Mouse (Mus musculus): ENCODE measurements at regions not wholly inside any gene's neighbourhood (a gene's known extent, or its start where the extent isn't known, plus 50 kb on each side); places are given as distances from the start of the nearest gene placed in this dataset.

DNA sequence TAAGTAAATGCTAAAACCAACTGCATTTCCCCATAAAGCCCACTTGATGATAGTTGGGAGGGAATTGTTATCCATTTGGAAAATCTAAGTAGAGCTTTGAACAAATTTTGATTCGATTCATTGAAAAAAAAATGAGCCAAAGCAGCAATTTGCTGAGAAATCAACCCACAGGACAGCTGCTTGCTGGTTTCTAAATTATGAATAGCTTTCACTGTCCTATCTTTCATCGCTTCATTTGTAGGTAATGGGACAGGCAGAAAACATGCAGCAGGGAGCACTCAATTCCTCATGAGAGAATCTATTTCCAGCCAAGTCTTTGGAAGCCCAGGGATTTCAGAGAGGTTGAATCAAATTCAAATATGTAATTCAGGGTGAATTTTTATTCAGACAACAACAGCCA, 161.5 kb downstream of the Gm11077 start:
- Histone ChIP-seq H3K9me3 (ENCODE audit: control insufficient read depth, low read depth, low read length) (no peaks in the 10 kb centered on the region), H3K4me1 (ENCODE audit: control insufficient read depth, insufficient read depth, low read length) (no peaks in the 10 kb centered on the region), H3K27ac (ENCODE audit: low read length) (no peak overlapping the region), H3K4me3 (ENCODE audit: low read depth, low read length) (no peak overlapping the region), H3K4me2 (replicated peaks; ENCODE audit: low read depth, low read length) (no peak overlapping the region), H3K36me3 (ENCODE audit: control insufficient read depth, insufficient read depth, low read length) (no peaks in the 10 kb centered on the region), H3K27me3 (ENCODE audit: control insufficient read depth, insufficient read depth, low read length) (no peaks in the 10 kb centered on the region), H3K9ac (replicated peaks; ENCODE audit: low read depth, low read length) (no peak overlapping the region)
- 84% methylated on average over 2 of the region's 2 CpGs for WGBS
- ATAC-seq (ENCODE audit: insufficient number of reproducible peaks, insufficient read depth, low FRiP score, low read depth): no peak

DNA sequence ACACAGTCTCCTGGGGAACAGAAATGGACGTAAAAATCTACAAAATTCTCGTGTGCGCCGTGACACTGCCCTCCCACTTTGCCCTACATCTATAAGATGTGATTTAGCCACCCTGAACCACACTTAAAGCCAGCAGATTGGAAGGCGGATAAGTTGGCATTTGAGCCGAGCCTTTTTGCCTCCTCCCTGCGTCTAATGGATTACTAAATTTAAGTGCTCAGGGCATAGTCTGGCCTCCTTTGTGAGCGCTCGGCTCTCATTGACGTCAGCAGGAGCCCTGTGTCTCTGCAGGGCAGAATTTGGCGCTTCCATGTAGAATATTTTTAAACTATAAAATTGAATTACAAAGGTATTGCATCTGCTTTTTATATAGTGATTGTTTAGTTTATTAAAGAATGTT, 165.4 kb downstream of the Gm11077 start:
- H3K27ac ChIP-seq (ENCODE audit: low read length): no peak overlapping the region
- H3K4me3 ChIP-seq (ENCODE audit: low read depth, low read length): no peak overlapping the region
- no peaks in the 10 kb centered on the region for H3K36me3 ChIP-seq (ENCODE audit: control insufficient read depth, insufficient read depth, low read length)
- no peaks in the 10 kb centered on the region for H3K27me3 ChIP-seq (ENCODE audit: control insufficient read depth, insufficient read depth, low read length)
- no peak overlapping the region for H3K9ac ChIP-seq (replicated peaks; ENCODE audit: low read depth, low read length)
- ATAC-seq (ENCODE audit: insufficient number of reproducible peaks, insufficient read depth, low FRiP score, low read depth): no peak
- no peaks in the 10 kb centered on the region for H3K9me3 ChIP-seq (ENCODE audit: control insufficient read depth, low read depth, low read length)
- 49% methylated on average over 11 of the region's 11 CpGs for WGBS
- H3K4me1 ChIP-seq (ENCODE audit: control insufficient read depth, insufficient read depth, low read length): no peaks in the 10 kb centered on the region
- H3K4me2 ChIP-seq (replicated peaks; ENCODE audit: low read depth, low read length): no peak overlapping the region

DNA sequence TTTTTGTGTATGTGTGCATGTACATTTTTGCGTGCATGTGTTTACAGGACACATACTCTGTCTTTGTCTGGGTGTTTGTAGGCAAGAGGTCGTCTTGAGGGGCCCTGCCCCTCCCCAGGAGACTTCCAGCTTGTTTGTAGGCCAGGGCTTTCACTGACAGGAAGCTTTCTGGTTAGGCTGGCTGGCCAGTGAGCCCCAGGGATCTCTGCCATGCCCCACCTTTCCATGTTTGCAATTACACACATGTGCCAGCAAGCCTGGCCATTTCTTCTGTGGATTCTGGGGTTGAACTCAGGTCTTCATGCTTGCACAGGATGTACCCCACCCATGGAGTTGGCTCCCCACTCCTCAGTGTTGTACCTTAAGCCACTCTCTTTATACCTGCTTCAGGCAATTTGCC, 166.4 kb downstream of the Gm11077 start:
- no peak overlapping the region for H3K4me2 ChIP-seq (replicated peaks; ENCODE audit: low read depth, low read length)
- H3K36me3 ChIP-seq (ENCODE audit: control insufficient read depth, insufficient read depth, low read length): no peaks in the 10 kb centered on the region
- 42% methylated on average over 2 of the region's 2 CpGs for WGBS
- H3K4me1 ChIP-seq (ENCODE audit: control insufficient read depth, insufficient read depth, low read length): no peaks in the 10 kb centered on the region
- H3K27me3 ChIP-seq (ENCODE audit: control insufficient read depth, insufficient read depth, low read length): no peaks in the 10 kb centered on the region
- no peak overlapping the region for H3K9ac ChIP-seq (replicated peaks; ENCODE audit: low read depth, low read length)
- no peaks in the 10 kb centered on the region for H3K9me3 ChIP-seq (ENCODE audit: control insufficient read depth, low read depth, low read length)
- no peak overlapping the region for H3K27ac ChIP-seq (ENCODE audit: low read length)
- no peak for ATAC-seq (ENCODE audit: insufficient number of reproducible peaks, insufficient read depth, low FRiP score, low read depth)
- no peak overlapping the region for H3K4me3 ChIP-seq (ENCODE audit: low read depth, low read length)

DNA sequence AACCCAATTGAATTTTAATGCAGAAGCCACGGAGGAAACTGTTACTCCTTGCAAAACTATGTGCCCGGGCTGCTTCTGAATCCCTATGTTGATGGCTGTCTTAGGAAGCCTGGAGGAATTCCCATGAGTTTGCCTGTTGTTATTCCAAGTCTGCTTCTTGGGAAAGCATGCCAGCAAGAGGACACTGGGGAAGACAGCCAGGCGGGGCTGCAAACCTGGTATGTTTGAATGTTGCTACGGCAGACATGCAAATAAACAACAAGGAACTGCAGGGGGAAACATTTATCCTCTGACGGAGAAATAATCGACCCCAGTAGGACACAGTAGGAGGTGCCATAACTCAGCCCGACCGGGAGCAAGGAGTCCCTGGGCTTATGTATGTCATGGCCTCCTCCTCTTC, 168.0 kb downstream of the Gm11077 start:
- no peak overlapping the region for H3K4me3 ChIP-seq (ENCODE audit: low read depth, low read length)
- H3K27me3 ChIP-seq (ENCODE audit: control insufficient read depth, insufficient read depth, low read length): no peaks in the 10 kb centered on the region
- H3K9ac ChIP-seq (replicated peaks; ENCODE audit: low read depth, low read length): no peak overlapping the region
- no peak overlapping the region for H3K4me2 ChIP-seq (replicated peaks; ENCODE audit: low read depth, low read length)
- no peaks in the 10 kb centered on the region for H3K9me3 ChIP-seq (ENCODE audit: control insufficient read depth, low read depth, low read length)
- no peak overlapping the region for H3K27ac ChIP-seq (ENCODE audit: low read length)
- H3K4me1 ChIP-seq (ENCODE audit: control insufficient read depth, insufficient read depth, low read length): no peaks in the 10 kb centered on the region
- H3K36me3 ChIP-seq (ENCODE audit: control insufficient read depth, insufficient read depth, low read length): no peaks in the 10 kb centered on the region
- 32% methylated on average over 8 of the region's 8 CpGs for WGBS
- ATAC-seq (ENCODE audit: insufficient number of reproducible peaks, insufficient read depth, low FRiP score, low read depth): no peak

DNA sequence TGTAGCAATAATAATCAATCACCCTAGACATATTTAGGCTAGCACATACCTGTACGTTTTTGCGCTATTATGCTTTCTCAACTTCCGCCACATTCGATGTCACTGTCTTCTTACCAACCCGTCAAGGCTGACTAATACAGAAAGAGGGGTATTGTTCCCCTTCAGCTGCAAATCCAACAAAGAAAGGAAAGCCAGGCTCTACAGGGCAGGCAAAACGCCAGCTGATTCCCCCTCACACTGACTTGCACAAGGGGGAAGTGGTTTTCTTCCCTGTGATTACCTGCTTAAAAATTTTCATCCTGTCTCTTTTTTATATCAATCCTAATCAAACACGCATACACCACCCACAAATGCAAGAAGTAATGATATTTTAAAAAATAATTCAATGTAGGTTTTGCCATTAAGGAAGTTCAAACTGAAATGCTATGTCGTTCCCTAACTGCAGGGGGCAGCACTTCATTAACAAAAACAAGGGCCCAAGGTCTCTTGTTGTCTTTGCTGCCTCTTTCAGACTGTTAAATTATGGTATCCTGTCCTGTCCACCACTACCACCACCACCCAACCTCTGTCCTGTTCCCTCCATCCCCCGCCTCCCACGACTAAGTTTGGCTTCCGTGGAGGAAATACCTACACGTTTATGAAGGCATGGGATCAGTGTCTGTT, 195.4 kb downstream of the Gm11077 start:
- H3K4me2 ChIP-seq (replicated peaks; ENCODE audit: low read depth, low read length): no peak overlapping the region
- H3K4me1 ChIP-seq (ENCODE audit: control insufficient read depth, insufficient read depth, low read length): no peaks in the 10 kb centered on the region
- no peak for ATAC-seq (ENCODE audit: insufficient number of reproducible peaks, insufficient read depth, low FRiP score, low read depth)
- 30% methylated on average over 12 of the region's 12 CpGs for WGBS
- H3K4me3 ChIP-seq (ENCODE audit: low read depth, low read length): no peak overlapping the region
- no peaks in the 10 kb centered on the region for H3K27me3 ChIP-seq (ENCODE audit: control insufficient read depth, insufficient read depth, low read length)
- no peaks in the 10 kb centered on the region for H3K9me3 ChIP-seq (ENCODE audit: control insufficient read depth, low read depth, low read length)
- H3K27ac ChIP-seq (ENCODE audit: low read length): no peak overlapping the region
- H3K36me3 ChIP-seq (ENCODE audit: control insufficient read depth, insufficient read depth, low read length): no peaks in the 10 kb centered on the region
- H3K9ac ChIP-seq (replicated peaks; ENCODE audit: low read depth, low read length): no peak overlapping the region

DNA sequence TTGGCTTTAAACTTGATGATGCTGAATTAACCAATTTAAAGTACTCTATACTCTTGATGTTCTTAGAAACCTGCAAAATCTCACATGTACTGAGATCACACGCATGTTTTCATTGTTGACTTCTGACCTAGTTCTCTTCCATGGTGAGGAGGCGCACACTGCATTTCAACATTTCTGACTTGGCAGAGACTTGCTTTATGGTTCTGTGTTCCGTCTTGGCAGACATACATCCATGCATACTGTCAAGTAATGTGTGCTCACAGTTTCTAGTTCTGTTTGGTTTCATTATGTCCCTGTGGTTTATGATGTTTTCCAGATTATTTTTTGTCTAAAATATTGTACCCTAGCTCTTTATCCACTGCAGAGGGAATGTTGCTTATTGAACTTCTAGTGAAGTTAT, 198.5 kb downstream of the Gm11077 start:
- WGBS: 71% methylated on average over 3 of the region's 3 CpGs
- H3K4me3 ChIP-seq (ENCODE audit: low read depth, low read length): no peak overlapping the region
- ATAC-seq (ENCODE audit: insufficient number of reproducible peaks, insufficient read depth, low FRiP score, low read depth): no peak

DNA sequence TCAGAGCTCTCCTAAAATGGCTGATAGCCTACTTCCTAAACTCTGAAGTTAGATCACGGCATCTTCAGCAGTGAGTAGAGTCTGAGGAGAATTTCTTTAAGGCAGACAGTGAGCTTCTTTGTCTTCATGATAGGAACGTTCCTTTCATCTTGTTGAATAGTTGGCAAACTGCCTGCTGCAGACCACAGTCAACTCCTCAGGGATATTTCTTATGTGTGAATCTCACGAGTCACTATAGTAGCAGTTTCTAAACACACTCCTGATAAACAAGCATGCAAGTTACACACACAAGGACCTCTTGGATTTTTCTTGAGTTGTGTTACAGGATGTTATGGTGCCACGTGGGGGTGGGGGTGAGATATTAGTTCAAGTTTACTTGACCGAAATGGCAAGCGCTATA, 205.2 kb downstream of the Gm11077 start:
- H3K4me3 ChIP-seq (ENCODE audit: low read depth, low read length): no peak overlapping the region
- H3K9me3 ChIP-seq (ENCODE audit: control insufficient read depth, low read depth, low read length): no peaks in the 10 kb centered on the region
- H3K27ac ChIP-seq (ENCODE audit: low read length): no peak overlapping the region
- H3K9ac ChIP-seq (replicated peaks; ENCODE audit: low read depth, low read length): no peak overlapping the region
- WGBS: 70% methylated on average over 6 of the region's 6 CpGs
- H3K4me1 ChIP-seq (ENCODE audit: control insufficient read depth, insufficient read depth, low read length): no peaks in the 10 kb centered on the region
- no peak overlapping the region for H3K4me2 ChIP-seq (replicated peaks; ENCODE audit: low read depth, low read length)
- ATAC-seq (ENCODE audit: insufficient number of reproducible peaks, insufficient read depth, low FRiP score, low read depth): no peak
- no peaks in the 10 kb centered on the region for H3K27me3 ChIP-seq (ENCODE audit: control insufficient read depth, insufficient read depth, low read length)
- H3K36me3 ChIP-seq (ENCODE audit: control insufficient read depth, insufficient read depth, low read length): no peaks in the 10 kb centered on the region

More for the DNA sequence above, 198.5 kb downstream of the Gm11077 start:
- Histone ChIP-seq H3K4me1 (ENCODE audit: control insufficient read depth, insufficient read depth, low read length) (no peaks in the 10 kb centered on the region), H3K9me3 (ENCODE audit: control insufficient read depth, low read depth, low read length) (no peaks in the 10 kb centered on the region), H3K4me2 (replicated peaks; ENCODE audit: low read depth, low read length) (no peak overlapping the region), H3K27ac (ENCODE audit: low read length) (no peak overlapping the region), H3K36me3 (ENCODE audit: control insufficient read depth, insufficient read depth, low read length) (no peaks in the 10 kb centered on the region), H3K9ac (replicated peaks; ENCODE audit: low read depth, low read length) (no peak overlapping the region), H3K27me3 (ENCODE audit: control insufficient read depth, insufficient read depth, low read length) (no peaks in the 10 kb centered on the region)

DNA sequence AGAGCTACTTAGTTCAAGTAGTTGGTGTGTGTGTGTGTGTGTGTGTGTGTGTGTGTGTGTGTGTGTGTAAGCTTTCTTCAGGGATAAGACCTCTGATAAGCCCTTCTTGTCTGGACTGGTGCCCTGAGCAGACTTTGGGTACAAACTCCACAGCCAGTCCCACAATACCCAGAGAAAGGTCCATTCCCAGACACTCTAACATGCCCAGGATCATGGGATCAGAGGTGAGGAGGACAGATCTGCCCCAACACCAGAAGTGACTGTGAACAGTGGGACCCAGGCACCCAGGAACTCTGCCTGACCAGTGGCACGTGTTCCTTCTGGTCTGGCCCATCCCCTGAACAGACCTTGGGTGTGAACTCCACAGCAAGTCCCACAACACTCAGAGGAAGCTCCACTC, 208.9 kb downstream of the Gm11077 start:
- H3K4me1 ChIP-seq (ENCODE audit: control insufficient read depth, insufficient read depth, low read length): no peaks in the 10 kb centered on the region
- H3K4me3 ChIP-seq (ENCODE audit: low read depth, low read length): no peak overlapping the region
- H3K36me3 ChIP-seq (ENCODE audit: control insufficient read depth, insufficient read depth, low read length): no peaks in the 10 kb centered on the region
- H3K27me3 ChIP-seq (ENCODE audit: control insufficient read depth, insufficient read depth, low read length): no peaks in the 10 kb centered on the region
- 79% methylated on average over 1 of the region's 1 CpGs for WGBS
- no peaks in the 10 kb centered on the region for H3K9me3 ChIP-seq (ENCODE audit: control insufficient read depth, low read depth, low read length)
- H3K27ac ChIP-seq (ENCODE audit: low read length): no peak overlapping the region
- no peak for ATAC-seq (ENCODE audit: insufficient number of reproducible peaks, insufficient read depth, low FRiP score, low read depth)
- H3K9ac ChIP-seq (replicated peaks; ENCODE audit: low read depth, low read length): no peak overlapping the region
- no peak overlapping the region for H3K4me2 ChIP-seq (replicated peaks; ENCODE audit: low read depth, low read length)

DNA sequence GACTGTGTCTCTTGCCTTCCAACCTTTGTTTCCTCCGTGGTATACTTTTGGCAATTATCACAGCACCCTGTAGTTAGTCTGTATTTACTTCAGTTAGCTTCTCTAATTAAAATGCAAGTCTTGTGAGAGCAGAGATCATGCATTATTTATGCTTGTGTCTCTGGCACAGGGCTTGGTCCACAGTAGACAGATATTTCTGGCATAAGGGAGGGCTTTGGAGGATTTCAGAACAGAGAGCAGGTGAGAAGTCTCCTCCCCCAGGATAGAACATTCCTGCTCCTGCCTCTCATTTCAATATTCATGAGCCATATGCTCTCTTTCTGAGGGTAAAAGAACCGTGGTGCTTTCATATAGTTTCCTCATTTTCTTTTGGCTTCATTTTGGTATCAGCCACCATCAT, 217.6 kb downstream of the Gm11077 start:
- no peak overlapping the region for H3K27ac ChIP-seq (ENCODE audit: low read length)
- no peaks in the 10 kb centered on the region for H3K4me1 ChIP-seq (ENCODE audit: control insufficient read depth, insufficient read depth, low read length)
- no peaks in the 10 kb centered on the region for H3K9me3 ChIP-seq (ENCODE audit: control insufficient read depth, low read depth, low read length)
- no peak overlapping the region for H3K4me2 ChIP-seq (replicated peaks; ENCODE audit: low read depth, low read length)
- H3K4me3 ChIP-seq (ENCODE audit: low read depth, low read length): no peak overlapping the region
- no peaks in the 10 kb centered on the region for H3K27me3 ChIP-seq (ENCODE audit: control insufficient read depth, insufficient read depth, low read length)
- 66% methylated on average over 2 of the region's 2 CpGs for WGBS
- ATAC-seq (ENCODE audit: insufficient number of reproducible peaks, insufficient read depth, low FRiP score, low read depth): no peak
- H3K9ac ChIP-seq (replicated peaks; ENCODE audit: low read depth, low read length): no peak overlapping the region
- H3K36me3 ChIP-seq (ENCODE audit: control insufficient read depth, insufficient read depth, low read length): no peaks in the 10 kb centered on the region
